ENCODE assay signal across 22 mouse cellular contexts in the genomic region with DNA sequence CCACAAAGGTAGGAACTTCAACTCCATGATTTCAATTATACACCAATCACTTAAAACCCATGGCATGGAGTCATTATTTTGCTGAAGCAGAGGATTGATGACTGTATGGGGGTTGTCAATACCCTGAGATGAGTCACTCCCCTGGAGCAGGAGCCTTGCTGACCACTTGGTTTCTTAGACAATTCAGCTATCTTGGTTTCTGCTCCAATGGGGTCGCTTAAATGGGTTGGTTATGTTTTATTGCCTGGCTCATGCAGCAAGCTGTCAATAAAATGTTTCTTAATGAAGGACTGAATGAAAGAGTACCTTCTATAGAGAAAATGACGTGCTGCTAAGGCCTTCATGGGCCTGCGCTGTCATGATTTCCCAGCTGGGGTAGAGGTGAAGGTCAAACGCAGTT.
"Had no signal": no experiment of that assay in that cellular context is flagged by ENCODE, and none has a peak within 500 bp of the region (broad histone marks: within the 10 kb centered on the region; RNA-seq: fewer than 3 reads in every experiment).

No protein-coding gene starts in this region.

- DNase-seq: kidney, adult 18-20 months; kidney, adult 9 months; kidney, postnatal 14 days; layer of hippocampus, postnatal 36 days; liver, postnatal 0 days; lung, postnatal 36 days; retina, postnatal 1 day; right cerebral cortex, postnatal 25 days; spleen, adult 18-20 months; thymus, postnatal 25 days had no signal

- H3K27me3 ChIP-seq: limb, embryonic 12.5 days; lung, embryonic 15.5 days; midbrain, embryonic 13.5 days; neural tube, embryonic 13.5 days had no signal

- ATAC-seq: intestine, embryonic 16.5 days; liver, postnatal 0 days; midbrain, embryonic 13.5 days; midbrain, embryonic 16.5 days had no signal

- H3K27ac ChIP-seq: layer of hippocampus, adult 2 months; left cerebral cortex, adult 2 months; liver, embryonic 14.5 days; midbrain, embryonic 10.5 days; midbrain, embryonic 13.5 days; neural tube, embryonic 13.5 days had no signal

- H3K9ac ChIP-seq: limb, embryonic 12.5 days; liver, embryonic 14.5 days; liver, postnatal 0 days; lung, embryonic 15.5 days; midbrain, embryonic 13.5 days; neural tube, embryonic 13.5 days had no signal

- H3K4me2 ChIP-seq: limb, embryonic 12.5 days; lung, embryonic 15.5 days; midbrain, embryonic 13.5 days; neural tube, embryonic 13.5 days had no signal

- H3K9me3 ChIP-seq: limb, embryonic 12.5 days; lung, embryonic 15.5 days; megakaryocyte, embryonic 14.5 days; midbrain, embryonic 10.5 days; midbrain, embryonic 13.5 days; neural tube, embryonic 13.5 days had no signal

- H3K36me3 ChIP-seq: limb, embryonic 12.5 days; lung, embryonic 15.5 days; midbrain, embryonic 10.5 days; midbrain, embryonic 13.5 days; neural tube, embryonic 13.5 days had no signal

- H3K4me3 ChIP-seq: layer of hippocampus, adult 2 months; left cerebral cortex, adult 2 months; limb, embryonic 12.5 days; lung, embryonic 15.5 days; megakaryocyte, embryonic 14.5 days; midbrain, embryonic 10.5 days; midbrain, embryonic 13.5 days; myocyte; neural tube, embryonic 13.5 days had no signal
